Mouse (Mus musculus) lung, embryonic 14.5 days (tissue): ENCODE data around the gene Ppp2r2c. TPM values are rescaled to one million over a fixed set of nuclear protein-coding genes. Genes with fewer than 3 reads are reported as not detected.

Source experiments
- ATAC-seq: fragments of 200-750 bp; cut with Nextera tagmentation; 2 replicates; pipeline ENCODE4 v1.8.0; 2017; ENCODE audit warnings: mild to moderate bottlenecking, moderate TSS enrichment, moderate library complexity; ENCODE audit not compliant: insufficient read depth
- DNase-seq: peaks from one replicate; pipeline ENCODE4 v3.0.0-alpha.2; 2015
- H3K27ac ChIP-seq: fragments of 300-500 bp; sonication (generic); 2 replicates; pipeline ENCODE4 v1.5.1; 2014; ENCODE audit warnings: low read depth, mild to moderate bottlenecking, moderate library complexity
- H3K27me3 ChIP-seq: fragments of 300-500 bp; sonication (generic); 2 replicates; pipeline ENCODE4 v1.6.1; 2014; ENCODE audit warnings: low read length, control low read depth; ENCODE audit not compliant: insufficient read depth
- H3K36me3 ChIP-seq: fragments of 300-500 bp; sonication (generic); 2 replicates; pipeline ENCODE4 v1.6.1; 2014; ENCODE audit warnings: control low read depth; ENCODE audit not compliant: insufficient read depth
- H3K4me1 ChIP-seq: fragments of 300-500 bp; sonication (generic); 2 replicates; pipeline ENCODE4 v1.6.1; 2014; ENCODE audit warnings: antibody characterized with exemption, control low read depth; ENCODE audit not compliant: insufficient read depth
- H3K4me2 ChIP-seq: fragments of 300-500 bp; sonication (generic); 2 replicates; pipeline ENCODE4 v1.6.1; 2014; ENCODE audit warnings: mild to moderate bottlenecking
- H3K4me3 ChIP-seq: fragments of 300-500 bp; sonication (generic); 2 replicates; pipeline ENCODE4 v1.5.1; 2014; ENCODE audit warnings: low read depth, low read length
- H3K9ac ChIP-seq: fragments of 300-500 bp; sonication (generic); 2 replicates; pipeline ENCODE4 v1.6.1; 2014
- H3K9me3 ChIP-seq: fragments of 300-500 bp; sonication (generic); 2 replicates; pipeline ENCODE4 v1.6.1; 2016; ENCODE audit warnings: low read depth, low read length, control low read depth
- CTCF ChIP-seq: IDR thresholded peaks from 2 replicates; pipeline ENCODE4 v1.5.1; 2016; ENCODE audit warnings: antibody characterized with exemption, low read depth
- WGBS: fragments of 180-500 bp; shearing (Covaris S2); extraction: QIAGEN DNeasy Blood & Tissue Kit; methylation state at CpG from one replicate; pipeline ENCODE4 v1.1.7; 2014; 5-methylcytosine and 5-hydroxymethylcytosine counted together
- polyA plus RNA-seq: library from polyadenylated mRNA; unstranded; fragments of >200 nt; fragmentation: Nextera tagmentation; extraction: Ambion mirVana; gene quantifications from 2 replicates; pipeline ENCODE4 v1.2.1, GENCODE M21; 2014

Ppp2r2c gene
- polyA plus RNA-seq, 1 experiment from 2014 or later, result 0.07 TPM

- DNase-seq, result peak; percentile 43
- Histone ChIP-seq H3K4me1 (no peaks in the 10 kb centered on the region), H3K27ac (no peak overlapping the region), H3K9me3 (no peaks in the 10 kb centered on the region), H3K36me3 (no peaks in the 10 kb centered on the region), H3K4me2 (no peak overlapping the region), H3K9ac (no peak overlapping the region), H3K27me3 (no peaks in the 10 kb centered on the region), H3K4me3 (no peak overlapping the region)
- no peak for TF ChIP-seq CTCF
- 43% methylated on average over 1 of the region's 1 CpGs for WGBS
- no peak for ATAC-seq
These were observed 16.8 kb downstream of the Ppp2r2c start for GRCm38 (mm10) chr5:36885067-36885466.

- no peak for TF ChIP-seq CTCF
- H3K9me3 ChIP-seq, result no peaks in the 10 kb centered on the region
- H3K36me3 ChIP-seq, result no peaks in the 10 kb centered on the region
- no peak overlapping the region for H3K9ac ChIP-seq
- 72% methylated on average over 5 of the region's 5 CpGs for WGBS
- H3K27ac ChIP-seq, result no peak overlapping the region
- H3K4me1 ChIP-seq, result no peaks in the 10 kb centered on the region
- H3K4me2 ChIP-seq, result no peak overlapping the region
- no peak for ATAC-seq
- DNase-seq, result no peak
- H3K4me3 ChIP-seq, result no peak overlapping the region
- H3K27me3 ChIP-seq, result no peaks in the 10 kb centered on the region
These were observed 17.3 kb downstream of the Ppp2r2c start for GRCm38 (mm10) chr5:36885595-36885994.

DNA sequence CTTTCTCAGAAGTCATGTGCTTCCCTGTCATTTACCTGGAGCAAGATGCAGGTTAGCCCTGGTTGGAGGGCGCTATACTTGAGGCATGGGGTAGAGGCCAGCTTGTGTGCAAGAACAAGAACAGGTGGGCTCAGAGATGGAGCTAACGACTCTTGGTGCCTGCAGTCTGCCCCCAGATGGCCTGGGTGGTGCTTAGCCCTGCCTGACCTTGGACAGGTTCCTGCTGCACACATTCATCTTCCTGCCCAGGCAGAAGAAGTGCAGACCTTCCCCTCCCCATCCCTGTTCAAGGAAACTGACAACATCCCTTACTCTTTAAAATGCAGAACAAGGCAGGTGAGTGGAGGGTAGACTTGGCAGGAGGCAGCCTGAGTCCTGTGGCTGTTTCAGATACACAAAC, 18.0 kb downstream of the Ppp2r2c start:
- no peak for TF ChIP-seq CTCF
- no peak for DNase-seq
- no peak overlapping the region for H3K9ac ChIP-seq
- no peaks in the 10 kb centered on the region for H3K36me3 ChIP-seq
- H3K27ac ChIP-seq, result no peak overlapping the region
- H3K27me3 ChIP-seq, result no peaks in the 10 kb centered on the region
- H3K4me2 ChIP-seq, result no peak overlapping the region
- no peak overlapping the region for H3K4me3 ChIP-seq
- no peaks in the 10 kb centered on the region for H3K4me1 ChIP-seq
- no peak for ATAC-seq
- WGBS, result 44% methylated on average over 2 of the region's 2 CpGs
- H3K9me3 ChIP-seq, result no peaks in the 10 kb centered on the region

DNA sequence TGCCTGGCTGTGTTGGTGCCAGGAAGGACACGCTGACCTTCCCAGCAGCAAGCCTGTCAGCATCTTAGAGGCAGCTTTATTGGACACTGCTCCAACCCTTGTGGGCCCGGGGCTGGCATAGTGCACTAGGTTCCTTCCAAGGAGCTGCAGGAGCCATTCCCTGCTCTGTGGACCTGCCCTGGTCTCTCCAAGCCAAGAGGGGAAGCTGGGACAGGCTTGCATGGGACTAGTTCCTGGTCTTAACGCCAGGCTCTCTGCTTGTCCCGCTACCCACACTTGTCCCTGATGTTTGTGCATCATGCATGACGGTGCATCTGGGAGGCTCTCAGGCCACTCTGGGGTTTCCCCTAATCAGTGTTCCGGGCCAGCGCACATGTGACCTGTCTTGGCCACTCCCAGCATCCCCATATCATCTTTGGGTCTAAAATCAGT, 18.6 kb downstream of the Ppp2r2c start:
- no peak for TF ChIP-seq CTCF
- Histone ChIP-seq H3K27me3 (no peaks in the 10 kb centered on the region), H3K4me2 (no peak overlapping the region), H3K27ac (no peak overlapping the region), H3K9me3 (no peaks in the 10 kb centered on the region), H3K4me3 (no peak overlapping the region), H3K36me3 (no peaks in the 10 kb centered on the region), H3K9ac (no peak overlapping the region), H3K4me1 (no peaks in the 10 kb centered on the region)
- 72% methylated on average over 7 of the region's 7 CpGs for WGBS
- ATAC-seq, result no peak
- DNase-seq, result no peak

GRCm38 (mm10) chr5:36887299-36887988, 19.1 kb downstream of the Ppp2r2c start:
- Histone ChIP-seq H3K4me3 (no peak overlapping the region), H3K36me3 (no peaks in the 10 kb centered on the region), H3K9me3 (no peaks in the 10 kb centered on the region), H3K27ac (no peak overlapping the region), H3K4me2 (no peak overlapping the region), H3K4me1 (no peaks in the 10 kb centered on the region), H3K9ac (no peak overlapping the region), H3K27me3 (no peaks in the 10 kb centered on the region)
- ATAC-seq, result peak; percentile 44; the same call in 1 of the 2 replicates
- TF ChIP-seq CTCF, result no peak
- peak; percentile 11 for DNase-seq
- 30% methylated on average over 9 of the region's 9 CpGs for WGBS

GRCm38 (mm10) chr5:36888501-36888900, 20.2 kb downstream of the Ppp2r2c start:
- WGBS, result 78% methylated on average over 8 of the region's 8 CpGs
- H3K36me3 ChIP-seq, result no peaks in the 10 kb centered on the region
- H3K4me3 ChIP-seq, result no peak overlapping the region
- H3K9me3 ChIP-seq, result no peaks in the 10 kb centered on the region
- TF ChIP-seq CTCF, result no peak
- H3K4me2 ChIP-seq, result no peak overlapping the region
- ATAC-seq (no peak), DNase-seq (no peak)
- H3K4me1 ChIP-seq, result no peaks in the 10 kb centered on the region
- H3K27me3 ChIP-seq, result no peaks in the 10 kb centered on the region
- H3K9ac ChIP-seq, result no peak overlapping the region
- H3K27ac ChIP-seq, result no peak overlapping the region

DNA sequence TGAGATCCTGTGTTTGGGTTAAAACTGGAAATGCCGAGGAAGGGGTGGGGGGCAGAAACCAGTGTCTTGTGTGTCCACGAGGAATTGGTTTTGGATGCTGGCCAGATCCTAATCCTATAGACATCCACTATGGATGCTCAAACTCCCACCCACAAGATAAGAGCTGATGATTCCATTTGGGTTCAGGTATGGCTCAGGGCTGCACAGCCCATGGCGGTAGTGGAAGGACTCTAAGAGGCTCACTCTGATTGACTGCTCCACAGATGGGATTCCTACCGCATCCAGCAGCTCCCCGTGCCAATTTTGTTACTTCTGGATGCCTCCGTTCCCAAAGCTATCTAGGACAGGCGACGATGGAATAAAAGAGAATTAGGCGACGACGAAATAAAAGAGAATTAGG, 20.6 kb downstream of the Ppp2r2c start:
- Histone ChIP-seq H3K27me3 (no peaks in the 10 kb centered on the region), H3K36me3 (no peaks in the 10 kb centered on the region), H3K9me3 (no peaks in the 10 kb centered on the region), H3K4me3 (no peak overlapping the region), H3K4me2 (no peak overlapping the region), H3K4me1 (no peaks in the 10 kb centered on the region), H3K27ac (no peak overlapping the region), H3K9ac (no peak overlapping the region)
- 74% methylated on average over 11 of the region's 11 CpGs for WGBS
- ATAC-seq, result no peak
- TF ChIP-seq CTCF, result no peak
- DNase-seq, result no peak
